8 mouse cellular contexts compared by ENCODE assay signal in genomic region chr1:24699320-24699719, GRCm38 (mm10). TPM values are rescaled to one million over a fixed set of nuclear protein-coding genes. Genes with fewer than 3 reads are reported as not detected.
DNase-seq lines count a peak whose midpoint lies in the region; ATAC-seq lines count a peak whose summit lies in the region.

No protein-coding gene starts in this region.

- no peaks in the 10 kb centered on the region for H3K36me3 ChIP-seq in heart, embryonic 14.5 days (ENCODE audit: control insufficient read depth, insufficient read depth, low read length)

- ATAC-seq in heart, embryonic 14.5 days (ENCODE audit: insufficient number of reproducible peaks, insufficient read depth, low FRiP score, low read depth) = peak; percentile 83

- intact Hi-C loops in left cerebral cortex, postnatal 4 days (cut with DNase I) = no loop called here

- WGBS in heart, embryonic 14.5 days = 16% methylated on average over 9 of the region's 9 CpGs

- no peak overlapping the region; the same call in 1 of the 2 replicates for H3K9ac ChIP-seq in heart, embryonic 14.5 days (ENCODE audit: low read length)

- peak overlapping the region; percentile 56 for H3K4me2 ChIP-seq in heart, embryonic 14.5 days (ENCODE audit: low read length)

- no peaks in the 10 kb centered on the region for H3K9me3 ChIP-seq in heart, embryonic 14.5 days (ENCODE audit: control insufficient read depth, low read length)

- H3K27ac ChIP-seq in heart, embryonic 14.5 days (replicated peaks in 1 of 2; ENCODE audit: control insufficient read depth in 1 of 2, insufficient read depth in 1 of 2, low read depth in 2 of 2, low read length in 2 of 2) = no peak overlapping the region

- H3K4me1 ChIP-seq in heart, embryonic 14.5 days (ENCODE audit: control insufficient read depth in 2 of 2, insufficient read depth in 2 of 2, low read length in 2 of 2) = peaks cover 0 to 13% of the 10 kb centered on the region in 2 experiments; a peak in 1 of 4 replicates

- DNase-seq in spleen, postnatal 36 days (ENCODE audit: low spot score in 2 of 2) = peak; percentile 20 to 22
- DNase-seq in spleen, adult 12 weeks (ENCODE audit: low spot score) = no peak
- peak; percentile 47 to 62 for DNase-seq in kidney, postnatal 4 days
- DNase-seq in mesoderm, embryonic 11.5 days (ENCODE audit: low read depth, low spot score) = peak; percentile 52
- DNase-seq in left cerebral cortex, postnatal 4 days = no peak
- no peak for DNase-seq in thymus, postnatal 0 days (ENCODE audit: low spot score)
- DNase-seq in urinary bladder, postnatal 10 days (ENCODE audit: low spot score) = no peak

- H3K27me3 ChIP-seq in heart, embryonic 14.5 days (ENCODE audit: control insufficient read depth, insufficient read depth, low read length) = no peaks in the 10 kb centered on the region

- H3K4me3 ChIP-seq in heart, embryonic 14.5 days (ENCODE audit: control insufficient read depth in 1 of 2, insufficient read depth in 1 of 2, low read depth in 1 of 2, low read length in 2 of 2) = 0 out of 4 replicates have a peak overlapping the region, but pooled peaks of 1 of the 2 experiments have one; percentile 19

RNA-seq across cellular contexts. Expression of gene Lmbrd1, which starts 20.9 kb away (rescaled TPM):
- 25.9 and 31.9 TPM in 2 replicates for polyA plus RNA-seq in heart, embryonic 14.5 days (2014; fragmentation: Nextera tagmentation; extraction: Ambion mirVana)
- total RNA-seq in left cerebral cortex, postnatal 4 days (2021) = 10 to 100 TPM; 59.4 to 64.5 TPM
- polyA plus RNA-seq in thymus, postnatal 0 days (2015; fragmentation: Nextera tagmentation; extraction: Ambion mirVana) = 40.3 and 42.3 TPM in 2 replicates

Comparison
In these comparisons a context has a peak if more than half of its experiments do, and no peak if none do; other contexts are left out.
1. DNase-seq: peak in spleen, postnatal 36 days (2 of 2), kidney, postnatal 4 days (2 of 2) and mesoderm, embryonic 11.5 days (single experiment); none in spleen, adult 12 weeks (single experiment), left cerebral cortex, postnatal 4 days (single experiment), thymus, postnatal 0 days (single experiment) and urinary bladder, postnatal 10 days (single experiment).